Mouse (Mus musculus) thymus, adult 2 months (tissue): ENCODE measurements around the gene Msl1.

Experiments
- CTCF ChIP-seq: fragments of 200-500 bp; IDR thresholded peaks from 2 replicates; pipeline ENCODE4 v1.5.1; 2012; ENCODE audit warnings: mild to moderate bottlenecking, control low read depth, low read length, moderate library complexity, borderline replicate concordance; ENCODE audit not compliant: control insufficient read depth, poor library complexity, insufficient read depth; ENCODE audit errors: extremely low read depth
- POLR2A ChIP-seq: fragments of 200-500 bp; IDR thresholded peaks from 2 replicates; pipeline ENCODE4 v1.6.1; 2012; ENCODE audit warnings: mild to moderate bottlenecking, low read length, control low read depth, moderate library complexity; ENCODE audit not compliant: control insufficient read depth, poor library complexity, insufficient read depth; ENCODE audit errors: extremely low read depth

- TF ChIP-seq POLR2A (no peak), CTCF (no peak)
Observed at GRCm38 (mm10) chr11:98766346-98766745, 29.0 kb upstream of the Msl1 start.
